Mouse (Mus musculus) thymus, adult 2 months (tissue): ENCODE results near the gene Slc22a6.

Experiments used
- CTCF ChIP-seq: fragments of 200-500 bp; IDR thresholded peaks from 2 replicates; pipeline ENCODE4 v1.5.1; 2012; ENCODE audit warnings: mild to moderate bottlenecking, control low read depth, low read length, moderate library complexity, borderline replicate concordance; ENCODE audit not compliant: control insufficient read depth, poor library complexity, insufficient read depth; ENCODE audit errors: extremely low read depth
- POLR2A ChIP-seq: fragments of 200-500 bp; IDR thresholded peaks from 2 replicates; pipeline ENCODE4 v1.6.1; 2012; ENCODE audit warnings: mild to moderate bottlenecking, low read length, control low read depth, moderate library complexity; ENCODE audit not compliant: control insufficient read depth, poor library complexity, insufficient read depth; ENCODE audit errors: extremely low read depth

DNA sequence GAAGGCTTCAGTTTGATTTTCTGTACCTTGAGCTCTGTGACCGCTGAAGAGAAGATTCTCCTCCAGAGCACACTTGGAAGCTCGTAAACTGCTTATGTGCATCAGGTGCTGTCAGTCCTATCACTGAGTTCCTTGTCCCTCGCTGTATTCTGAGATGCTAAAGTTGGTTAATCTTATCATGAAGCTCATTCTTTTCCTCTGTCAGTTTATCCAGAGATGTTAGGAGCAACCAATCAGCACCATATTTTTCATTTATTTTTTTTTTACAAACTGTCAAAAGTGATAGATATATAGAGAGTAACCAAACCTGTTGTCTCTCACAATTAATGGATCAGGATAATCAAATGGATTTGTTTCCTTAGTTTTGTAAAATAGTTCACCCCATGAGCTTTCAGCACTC is 32.5 kb upstream of the Slc22a6 start:
- TF ChIP-seq POLR2A (no peak), CTCF (no peak)
